Mouse (Mus musculus) ES-Bruce4 (cell line): ENCODE measurements around the gene Msantd2. TPM values are rescaled to one million over a fixed set of nuclear protein-coding genes. Genes with fewer than 3 reads are reported as not detected.
A peak's percentile ranks its signal among the peaks of the same experiment; 100 is the strongest.

Experiments
- H3K27ac ChIP-seq: 2 replicates; pipeline ENCODE4 v1.5.1; 2012; ENCODE audit warnings: low read length, inconsistent platforms; ENCODE audit not compliant: insufficient read depth
- H3K27me3 ChIP-seq: 2 replicates; pipeline ENCODE4 v1.6.1; 2012; ENCODE audit warnings: mild to moderate bottlenecking, low read length, inconsistent platforms; ENCODE audit not compliant: control insufficient read depth, poor library complexity, insufficient read depth, severe bottlenecking
- H3K36me3 ChIP-seq: 2 replicates; pipeline ENCODE4 v1.6.1; 2012; ENCODE audit warnings: inconsistent platforms, mild to moderate bottlenecking, low read length, moderate library complexity; ENCODE audit not compliant: control insufficient read depth, poor library complexity, insufficient read depth, severe bottlenecking
- H3K4me1 ChIP-seq: one replicate; pipeline ENCODE4 v1.8.1; 2011; ENCODE audit warnings: low read length; ENCODE audit not compliant: control insufficient read depth, insufficient read depth
- H3K4me3 ChIP-seq: 2 replicates; pipeline ENCODE4 v1.5.1; 2011; ENCODE audit warnings: low read depth, mild to moderate bottlenecking, low read length
- H3K9ac ChIP-seq: 2 replicates; pipeline ENCODE4 v1.6.1; 2012; ENCODE audit warnings: low read depth, mild to moderate bottlenecking, inconsistent platforms; ENCODE audit not compliant: poor library complexity, severe bottlenecking
- H3K9me3 ChIP-seq: replicated peaks from 2 replicates; pipeline ENCODE4 v1.6.1; 2012; ENCODE audit warnings: mild to moderate bottlenecking, low read length, inconsistent platforms; ENCODE audit not compliant: control insufficient read depth, poor library complexity, insufficient read depth, severe bottlenecking
- CTCF ChIP-seq: IDR thresholded peaks from one replicate; pipeline ENCODE4 v1.8.1; 2011; ENCODE audit warnings: low read depth, low read length
- EP300 ChIP-seq: IDR thresholded peaks from 2 replicates; pipeline ENCODE4 v1.6.1; 2011; ENCODE audit warnings: low read depth, low read length; ENCODE audit not compliant: insufficient read depth
- POLR2A ChIP-seq: IDR thresholded peaks from one replicate; pipeline ENCODE4 v1.8.1; 2011; ENCODE audit warnings: low read length; ENCODE audit not compliant: insufficient read depth
- polyA plus RNA-seq: library from polyadenylated mRNA; stranded (reverse); fragments of >200 nt; gene quantifications from 2 replicates; pipeline ENCODE4 v1.2.4, GENCODE M21; 2011; ENCODE audit warnings: low read depth; ENCODE audit not compliant: missing spikeins, insufficient read depth, insufficient read length

Msantd2 gene
- polyA plus RNA-seq, 1 experiment: 85.6 TPM

DNA sequence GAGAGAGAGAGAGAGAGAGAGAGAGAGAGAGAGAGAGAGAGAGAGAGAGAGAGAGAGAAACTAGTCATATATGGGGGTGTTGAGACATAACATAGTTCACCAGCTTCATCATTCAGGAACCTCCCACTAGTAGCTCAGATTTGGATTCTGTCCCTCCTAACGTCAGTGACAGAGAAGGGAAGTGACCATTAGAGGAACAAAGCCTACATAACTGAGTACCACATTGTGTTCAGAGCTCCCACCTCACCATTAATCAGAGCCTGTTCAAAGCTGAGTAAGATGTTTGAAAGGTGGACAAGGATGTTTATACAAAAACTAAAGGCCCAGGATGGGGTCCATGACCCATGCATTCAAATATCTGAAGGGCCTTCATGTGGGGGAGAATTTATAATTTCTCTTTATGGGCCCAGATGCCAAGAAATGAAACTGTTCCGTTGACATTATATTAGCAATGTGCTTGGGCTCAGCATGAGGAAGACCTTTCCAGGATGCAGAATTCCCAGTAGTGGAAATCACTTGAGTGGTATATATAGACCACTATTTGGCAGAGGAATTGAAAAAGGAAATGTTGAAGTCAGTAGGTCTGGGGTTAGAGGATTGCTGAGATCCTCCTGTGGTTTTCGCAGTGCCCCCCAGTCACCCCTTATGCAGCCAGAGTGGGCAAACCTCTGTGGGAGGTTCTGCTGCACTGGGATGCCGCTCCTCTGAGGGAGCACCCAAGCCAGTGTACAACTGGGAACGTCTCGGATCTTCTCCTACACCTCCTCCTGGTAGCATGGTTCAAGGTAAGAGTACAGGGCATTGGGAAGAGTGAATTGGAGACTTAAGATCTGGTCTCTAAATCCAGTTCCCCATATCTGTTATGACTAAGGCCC is 51.8 kb downstream of the Msantd2 start:
- Histone ChIP-seq H3K4me3 (no peak overlapping the region), H3K9me3 (no peaks in the 10 kb centered on the region), H3K27me3 (no peaks in the 10 kb centered on the region), H3K36me3 (no peaks in the 10 kb centered on the region), H3K9ac (no peak overlapping the region), H3K27ac (no peak overlapping the region), H3K4me1 (peaks cover 8% of the 10 kb centered on the region)
- TF ChIP-seq EP300 (no peak), CTCF (no peak), POLR2A (no peak)

DNA sequence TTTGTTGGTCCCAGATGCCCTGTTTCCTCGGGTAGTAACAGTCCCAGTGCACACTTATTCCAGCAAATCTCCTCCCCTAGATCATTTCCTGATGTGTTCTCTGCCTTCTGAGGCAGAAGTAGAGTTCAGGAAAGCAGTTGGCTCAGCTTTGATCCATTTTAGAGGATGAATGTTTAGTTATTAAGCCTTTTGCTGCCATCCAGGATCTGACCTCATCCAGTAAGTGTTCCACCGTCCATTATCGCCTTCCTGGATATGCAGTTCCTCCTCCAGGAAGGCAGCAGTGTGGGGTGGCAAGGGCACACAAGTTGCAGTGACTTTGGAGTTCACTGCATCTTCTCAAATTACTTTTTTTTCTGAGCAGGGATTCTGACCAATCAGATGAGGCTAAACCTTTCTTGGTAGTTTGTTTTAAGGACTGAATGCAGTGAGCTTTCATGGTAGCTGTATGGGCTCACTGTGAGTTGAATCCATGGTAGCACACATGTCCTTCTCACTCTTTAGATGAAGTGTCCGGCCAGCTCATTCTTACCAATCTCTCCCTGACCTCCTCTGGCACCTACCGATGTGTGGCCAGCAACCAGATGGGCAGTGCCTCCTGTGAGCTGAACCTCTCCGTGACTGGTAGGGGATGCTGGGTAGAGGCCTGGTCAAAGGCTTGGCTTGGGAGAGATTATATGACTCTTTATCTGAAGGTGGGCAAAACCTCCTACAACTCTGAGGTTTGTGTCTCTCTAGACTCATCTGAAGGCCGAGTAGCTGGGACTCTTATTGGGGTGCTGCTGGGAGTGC is 52.9 kb downstream of the Msantd2 start:
- Histone ChIP-seq H3K9ac (no peak overlapping the region), H3K27ac (no peak overlapping the region), H3K27me3 (no peaks in the 10 kb centered on the region), H3K4me3 (no peak overlapping the region), H3K4me1 (peaks cover 8% of the 10 kb centered on the region), H3K9me3 (no peaks in the 10 kb centered on the region), H3K36me3 (no peaks in the 10 kb centered on the region)
- TF ChIP-seq EP300: no peak
- TF ChIP-seq POLR2A: no peak
- TF ChIP-seq CTCF: no peak

DNA sequence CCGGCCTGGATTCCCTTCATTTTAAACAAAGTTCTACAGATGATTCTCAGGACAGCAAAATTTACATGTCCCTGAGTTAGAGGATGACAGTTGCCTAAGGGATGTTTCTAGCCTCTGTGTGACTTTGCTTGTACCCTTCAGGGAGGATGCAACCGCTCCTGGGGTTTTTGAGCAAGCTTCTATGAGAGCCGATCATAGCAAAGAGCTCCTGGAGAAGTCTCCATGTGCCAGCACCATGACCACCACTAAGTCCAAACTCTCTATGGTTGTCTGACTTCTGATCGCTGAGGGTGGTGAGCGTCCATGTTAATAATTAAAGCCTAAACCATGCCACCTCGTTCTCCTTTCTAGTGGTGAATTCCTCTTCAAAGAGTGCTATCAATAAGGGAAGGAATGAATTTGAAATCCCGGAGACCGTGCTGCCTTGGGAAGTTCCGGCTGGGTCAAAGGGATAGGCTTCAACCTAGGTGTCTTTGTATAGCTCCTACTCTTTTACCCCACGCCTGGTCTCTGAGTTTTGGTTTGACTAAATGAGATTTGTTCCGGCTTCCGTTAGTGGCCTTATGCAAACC is 54.8 kb downstream of the Msantd2 start:
- Histone ChIP-seq H3K9ac (no peak overlapping the region), H3K36me3 (no peaks in the 10 kb centered on the region), H3K4me1 (peaks cover 8% of the 10 kb centered on the region), H3K27ac (peak overlapping the region; percentile 64), H3K9me3 (no peaks in the 10 kb centered on the region), H3K27me3 (no peaks in the 10 kb centered on the region), H3K4me3 (no peak overlapping the region)
- TF ChIP-seq POLR2A (no peak), EP300 (no peak), CTCF (no peak)

- Histone ChIP-seq H3K4me1 (peaks cover 8% of the 10 kb centered on the region), H3K36me3 (no peaks in the 10 kb centered on the region), H3K27ac (peak overlapping the region; percentile 68), H3K9me3 (no peaks in the 10 kb centered on the region), H3K9ac (peak overlapping the region; percentile 10), H3K27me3 (no peaks in the 10 kb centered on the region), H3K4me3 (peak overlapping the region; percentile 49)
- TF ChIP-seq CTCF: peak; percentile 54
- 0 out of 2 replicates have a peak, but pooled peaks have one; percentile 18 for TF ChIP-seq EP300
- no peak for TF ChIP-seq POLR2A
Measured at GRCm38 (mm10) chr9:37544447-37545165, 55.5 kb downstream of the Msantd2 start.

DNA sequence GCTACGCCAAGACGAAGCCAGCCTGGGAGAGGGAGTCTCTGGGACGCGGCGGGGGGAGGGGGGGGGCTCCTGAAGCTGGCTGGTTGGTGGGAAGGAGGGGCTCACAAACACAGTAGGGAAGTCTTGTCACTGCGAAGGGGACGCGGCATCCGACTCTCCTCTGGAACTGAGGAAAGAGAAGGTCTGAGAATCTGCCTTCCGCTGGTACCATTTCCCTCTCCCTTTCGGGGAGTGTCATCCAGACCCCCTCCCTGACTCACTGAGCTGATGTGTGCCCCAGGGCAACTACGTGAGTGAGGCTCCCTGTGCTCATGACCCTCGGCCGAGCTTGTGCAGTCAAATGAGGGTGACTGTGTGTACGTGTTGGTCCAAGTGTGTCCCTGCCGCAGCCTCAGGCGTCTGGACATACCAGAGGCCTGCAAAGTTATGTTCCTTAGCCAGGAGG is 56.1 kb downstream of the Msantd2 start:
- no peak for TF ChIP-seq CTCF
- 0 out of 2 replicates have a peak, but pooled peaks have one; percentile 23 for TF ChIP-seq EP300
- Histone ChIP-seq H3K27me3 (no peaks in the 10 kb centered on the region), H3K4me3 (peak overlapping the region; percentile 52), H3K9ac (peak overlapping the region; percentile 10), H3K9me3 (no peaks in the 10 kb centered on the region), H3K27ac (peak overlapping the region; percentile 68), H3K36me3 (no peaks in the 10 kb centered on the region), H3K4me1 (peaks cover 8% of the 10 kb centered on the region)
